Mouse (Mus musculus) ES-Bruce4 (cell line): ENCODE results near the gene Nop2. TPM values are rescaled to one million over a fixed set of nuclear protein-coding genes. Genes with fewer than 3 reads are reported as not detected.
"Not testable (repeated sequence)": the region's sequence is repeated elsewhere in the genome, so short reads cannot be mapped to it uniquely, and the experiment has no call there.

Experiments
- H3K27ac ChIP-seq: 2 replicates; pipeline ENCODE4 v1.5.1; 2012; ENCODE audit warnings: low read length, inconsistent platforms; ENCODE audit not compliant: insufficient read depth
- H3K27me3 ChIP-seq: 2 replicates; pipeline ENCODE4 v1.6.1; 2012; ENCODE audit warnings: mild to moderate bottlenecking, low read length, inconsistent platforms; ENCODE audit not compliant: control insufficient read depth, poor library complexity, insufficient read depth, severe bottlenecking
- H3K36me3 ChIP-seq: 2 replicates; pipeline ENCODE4 v1.6.1; 2012; ENCODE audit warnings: inconsistent platforms, mild to moderate bottlenecking, low read length, moderate library complexity; ENCODE audit not compliant: control insufficient read depth, poor library complexity, insufficient read depth, severe bottlenecking
- H3K4me1 ChIP-seq: one replicate; pipeline ENCODE4 v1.8.1; 2011; ENCODE audit warnings: low read length; ENCODE audit not compliant: control insufficient read depth, insufficient read depth
- H3K4me3 ChIP-seq: 2 replicates; pipeline ENCODE4 v1.5.1; 2011; ENCODE audit warnings: low read depth, mild to moderate bottlenecking, low read length
- H3K9ac ChIP-seq: 2 replicates; pipeline ENCODE4 v1.6.1; 2012; ENCODE audit warnings: low read depth, mild to moderate bottlenecking, inconsistent platforms; ENCODE audit not compliant: poor library complexity, severe bottlenecking
- H3K9me3 ChIP-seq: replicated peaks from 2 replicates; pipeline ENCODE4 v1.6.1; 2012; ENCODE audit warnings: mild to moderate bottlenecking, low read length, inconsistent platforms; ENCODE audit not compliant: control insufficient read depth, poor library complexity, insufficient read depth, severe bottlenecking
- CTCF ChIP-seq: IDR thresholded peaks from one replicate; pipeline ENCODE4 v1.8.1; 2011; ENCODE audit warnings: low read depth, low read length
- EP300 ChIP-seq: IDR thresholded peaks from 2 replicates; pipeline ENCODE4 v1.6.1; 2011; ENCODE audit warnings: low read depth, low read length; ENCODE audit not compliant: insufficient read depth
- POLR2A ChIP-seq: IDR thresholded peaks from one replicate; pipeline ENCODE4 v1.8.1; 2011; ENCODE audit warnings: low read length; ENCODE audit not compliant: insufficient read depth
- polyA plus RNA-seq: library from polyadenylated mRNA; stranded (reverse); fragments of >200 nt; gene quantifications from 2 replicates; pipeline ENCODE4 v1.2.4, GENCODE M21; 2011; ENCODE audit warnings: low read depth; ENCODE audit not compliant: missing spikeins, insufficient read depth, insufficient read length

The Nop2 gene
- polyA plus RNA-seq, 1 experiment, result 75.1 TPM

- peak overlapping the region; percentile 5 for H3K9ac ChIP-seq
- no peak overlapping the region for H3K4me3 ChIP-seq
- no peak for TF ChIP-seq EP300
- TF ChIP-seq CTCF, result no peak
- no peak for TF ChIP-seq POLR2A
- H3K36me3 ChIP-seq, result peaks cover 24% of the 10 kb centered on the region
- peak overlapping the region; percentile 89 for H3K27ac ChIP-seq
- no peaks in the 10 kb centered on the region for H3K27me3 ChIP-seq
- peaks cover 4% of the 10 kb centered on the region for H3K4me1 ChIP-seq
- no peaks in the 10 kb centered on the region for H3K9me3 ChIP-seq
Observed at GRCm38 (mm10) chr6:125159773-125160557, 28.3 kb downstream of the Nop2 start.

GRCm38 (mm10) chr6:125160558-125160853, 28.8 kb downstream of the Nop2 start:
- TF ChIP-seq CTCF (no peak), POLR2A (no peak), EP300 (no peak)
- no peak overlapping the region for H3K4me3 ChIP-seq

GRCm38 (mm10) chr6:125160854-125161760, 29.4 kb downstream of the Nop2 start:
- Histone ChIP-seq H3K4me3 (no peak overlapping the region), H3K9me3 (no peaks in the 10 kb centered on the region), H3K27me3 (no peaks in the 10 kb centered on the region), H3K9ac (peak overlapping the region; percentile 5), H3K4me1 (peaks cover 4% of the 10 kb centered on the region), H3K36me3 (peaks cover 25% of the 10 kb centered on the region), H3K27ac (peak overlapping the region; percentile 89)
- TF ChIP-seq CTCF (no peak), EP300 (peak; percentile 83), POLR2A (no peak)

More at GRCm38 (mm10) chr6:125160558-125160853, 28.8 kb downstream of the Nop2 start:
- Histone ChIP-seq H3K9ac (peak overlapping the region; percentile 5), H3K36me3 (peaks cover 25% of the 10 kb centered on the region), H3K27ac (peak overlapping the region; percentile 89), H3K9me3 (no peaks in the 10 kb centered on the region), H3K27me3 (no peaks in the 10 kb centered on the region), H3K4me1 (peaks cover 4% of the 10 kb centered on the region)

GRCm38 (mm10) chr6:125161971-125162370, 30.3 kb downstream of the Nop2 start:
- not testable (repeated sequence) for H3K27me3 ChIP-seq, H3K9me3 ChIP-seq, H3K9ac ChIP-seq, H3K4me1 ChIP-seq, H3K27ac ChIP-seq, H3K4me3 ChIP-seq
- H3K36me3 ChIP-seq, result peaks cover 25% of the 10 kb centered on the region

GRCm38 (mm10) chr6:125162615-125163305, 31.1 kb downstream of the Nop2 start:
- H3K4me3 ChIP-seq, result peak overlapping the region; percentile 32
- H3K9ac ChIP-seq, H3K4me1 ChIP-seq, H3K27me3 ChIP-seq, H3K9me3 ChIP-seq: not testable (repeated sequence)
- H3K36me3 ChIP-seq, result peaks cover 29% of the 10 kb centered on the region
- H3K27ac ChIP-seq, result peak overlapping the region; percentile 10
